Comparison of ENCODE assay signal across 7 mouse cellular contexts in the genomic region with DNA sequence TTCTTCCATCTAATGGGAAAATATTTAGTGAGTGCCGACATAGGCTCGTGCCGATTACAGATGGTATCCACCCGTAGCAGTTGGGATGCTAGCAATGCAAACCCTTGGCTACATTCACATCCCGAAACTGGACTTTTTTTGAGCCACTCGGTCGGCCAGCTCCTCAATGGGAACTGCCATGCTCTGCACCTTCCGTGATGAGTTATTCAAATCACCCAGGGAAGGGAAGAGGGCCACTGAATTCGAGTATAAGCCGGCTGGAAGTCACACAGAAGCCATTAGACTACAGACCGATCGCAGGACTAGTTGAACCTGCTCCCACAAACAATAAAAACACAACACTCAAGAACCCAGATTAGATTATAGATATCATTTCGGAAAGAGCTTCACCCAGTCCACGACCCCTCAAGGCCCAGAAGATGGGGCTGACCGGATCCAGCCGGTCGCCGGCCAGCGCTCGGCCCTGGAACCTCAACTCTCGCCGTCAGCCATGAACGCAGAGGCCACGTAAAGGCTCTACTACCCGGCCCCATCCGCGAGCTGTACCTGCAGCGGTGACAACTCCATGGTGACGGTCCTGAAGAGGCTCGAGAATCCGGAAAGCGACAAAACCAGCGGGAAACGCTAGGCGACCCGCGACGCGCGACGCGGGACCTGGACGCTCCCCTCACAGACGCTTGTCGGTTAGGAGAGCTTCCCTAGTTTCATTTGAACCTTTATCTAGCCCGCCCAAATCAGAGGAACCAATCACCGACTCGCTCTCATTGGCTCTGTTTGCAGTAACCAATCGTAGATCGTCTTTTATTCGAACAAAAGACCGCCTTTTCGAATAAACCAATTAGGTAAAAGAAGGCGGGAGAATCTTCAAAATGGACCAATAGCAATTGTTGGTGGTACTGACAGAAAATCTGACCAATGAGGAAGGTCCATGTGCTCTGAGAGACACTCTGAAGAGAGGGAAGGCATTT. TPM values are rescaled to one million over a fixed set of nuclear protein-coding genes. Genes with fewer than 3 reads are reported as not detected.
DNase-seq lines count a peak whose midpoint lies in the region; ATAC-seq lines count a peak whose summit lies in the region.

Gene Top2a (minus strand): TSS at position 690 of the 968 bp plus-strand sequence.

- no peaks in the 10 kb centered on the region for H3K4me1 ChIP-seq in intestine, embryonic 15.5 days (replicated peaks)
- peaks cover 38% of the 10 kb centered on the region for H3K4me1 ChIP-seq in midbrain, embryonic 10.5 days

- peak within 1 kb of the TSS; percentile 74 for H3K4me3 ChIP-seq in intestine, embryonic 15.5 days (replicated peaks)
- peak within 1 kb of the TSS; percentile 88 for H3K4me3 ChIP-seq in midbrain, embryonic 10.5 days

- no peaks in the 10 kb centered on the region for H3K9me3 ChIP-seq in intestine, embryonic 15.5 days
- no peaks in the 10 kb centered on the region for H3K9me3 ChIP-seq in midbrain, embryonic 10.5 days (replicated peaks)

- H3K9ac ChIP-seq in intestine, embryonic 15.5 days, result peak within 1 kb of the TSS; percentile 73

- H3K27ac ChIP-seq in intestine, embryonic 15.5 days, result peak within 1 kb of the TSS; percentile 63
- peak within 1 kb of the TSS; percentile 98 for H3K27ac ChIP-seq in midbrain, embryonic 10.5 days (replicated peaks)

- peaks cover 6% of the 10 kb centered on the region for H3K36me3 ChIP-seq in intestine, embryonic 15.5 days
- peaks cover 38% of the 10 kb centered on the region for H3K36me3 ChIP-seq in midbrain, embryonic 10.5 days

- intact Hi-C loops in gastrocnemius, postnatal 36 days (cut with DNase I), result no loop called here
- intact Hi-C loops in left cerebral cortex, postnatal 25 days (cut with DNase I), result no loop called here

- H3K4me2 ChIP-seq in intestine, embryonic 15.5 days (replicated peaks), result peak within 1 kb of the TSS; percentile 52

- ATAC-seq in intestine, embryonic 15.5 days, result peak; percentile 97

- WGBS in intestine, embryonic 15.5 days, result under 1% methylated on average over 54 of the region's 54 CpGs
- under 1% methylated on average over 54 of the region's 54 CpGs for WGBS in midbrain, embryonic 10.5 days

- H3K27me3 ChIP-seq in intestine, embryonic 15.5 days (replicated peaks), result no peaks in the 10 kb centered on the region
- H3K27me3 ChIP-seq in midbrain, embryonic 10.5 days (ENCODE audit: low read depth, poor library complexity, severe bottlenecking), result no peaks in the 10 kb centered on the region

- DNase-seq in adrenal gland, adult 8-10 months, result peak; percentile 92
- DNase-seq in embryo, embryonic 11.5 days (ENCODE audit: low read depth, low spot score), result peak; percentile 96
- peak; percentile 75 to 86 for DNase-seq in gastrocnemius, postnatal 36 days
- peak; percentile 97 to 99 for DNase-seq in left cerebral cortex, postnatal 25 days (ENCODE audit: low spot score in 2 of 2)
- DNase-seq in midbrain, embryonic 10.5 days (ENCODE audit: low spot score), result peak; percentile 94
- peak; percentile 78 for DNase-seq in right cerebral cortex, postnatal 4 days

RNA-seq across cellular contexts. Expression of gene Top2a, which starts in this region (rescaled TPM):
- 1 to 10 TPM; 3.1 to 8.3 (median 6.1) TPM for total RNA-seq in adrenal gland, adult 8-10 months (2022)
- total RNA-seq in gastrocnemius, postnatal 36 days (2021), result 1 to 10 TPM; 2.9 to 4.5 TPM
- polyA plus RNA-seq in intestine, embryonic 15.5 days (2015; fragmentation: Nextera tagmentation; extraction: Ambion mirVana), result 183 and 194 TPM in 2 replicates
- total RNA-seq in left cerebral cortex, postnatal 25 days (2021), result 1 to 10 TPM in 1 of 2 experiments, under 1 TPM in 1; 0.87 to 1.3 TPM
- polyA plus RNA-seq in midbrain, embryonic 10.5 days (2016; fragmentation: Nextera tagmentation; extraction: Ambion mirVana), result 357 and 364 TPM in 2 replicates

Comparison
In these comparisons a context has a peak if more than half of its experiments do, and no peak if none do; other contexts are left out.
1. Peak in every context shown above with its lines: DNase-seq, ATAC-seq, H3K4me3 ChIP-seq and H3K27ac ChIP-seq.